Mouse (Mus musculus): ENCODE results near the gene Rabl6.

Gene Rabl6

GRCm38 (mm10) chr2:25545996-25546810 is 62.1 kb downstream of the Rabl6 start:
- DNase-seq (ENCODE audit: low spot score), result peak; percentile 11

GRCm38 (mm10) chr2:25541644-25542367 is 66.5 kb downstream of the Rabl6 start:
- DNase-seq (ENCODE audit: low spot score), result no peak

DNA sequence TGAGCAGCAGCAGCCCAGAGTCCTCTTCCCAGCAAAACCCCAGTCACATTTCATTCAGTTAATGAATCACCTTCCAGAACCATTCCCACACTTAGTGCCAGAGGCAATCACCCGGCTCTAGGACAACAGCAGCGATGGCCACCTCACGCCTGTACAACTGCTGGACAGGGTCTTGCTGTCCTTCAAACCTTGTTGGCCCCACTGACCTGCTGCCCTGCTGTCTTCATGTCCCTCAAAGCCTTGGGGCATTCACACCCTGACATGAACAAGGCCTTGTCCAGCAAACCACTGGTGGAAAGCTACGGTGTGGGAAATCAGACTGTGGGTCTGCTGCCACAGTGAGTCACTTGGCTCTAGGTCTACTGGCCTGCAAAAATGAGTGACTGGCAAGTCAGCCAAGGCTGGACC is 67.8 kb downstream of the Rabl6 start:
- DNase-seq (ENCODE audit: low spot score), result no peak

DNA sequence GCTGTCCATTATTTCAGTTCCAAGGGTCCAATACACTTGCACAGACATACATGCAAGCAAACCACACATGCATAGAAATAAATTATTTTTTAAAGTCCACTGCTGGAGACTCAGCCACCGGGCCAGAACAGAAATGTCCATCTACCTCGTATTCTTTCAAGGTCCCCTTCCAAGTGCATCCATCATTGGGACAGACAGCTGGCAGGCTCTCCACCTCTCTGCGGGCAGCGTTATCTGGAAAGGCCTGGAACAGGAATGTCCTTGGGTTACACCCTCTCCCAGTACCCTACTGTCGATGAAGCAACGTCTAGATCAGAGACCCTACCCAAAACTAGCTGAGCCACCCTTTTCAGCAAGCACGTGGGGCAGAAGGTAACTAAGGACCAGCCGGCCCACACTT is 71.8 kb downstream of the Rabl6 start:
- DNase-seq (ENCODE audit: low spot score), result no peak

- no peak for DNase-seq (ENCODE audit: low spot score)
These were observed 73.5 kb downstream of the Rabl6 start for GRCm38 (mm10) chr2:25534866-25535182.

- DNase-seq (ENCODE audit: low spot score), result peak; percentile 45
These were observed 74.0 kb downstream of the Rabl6 start for GRCm38 (mm10) chr2:25534178-25534865.

GRCm38 (mm10) chr2:25533707-25534106 is 74.6 kb downstream of the Rabl6 start:
- DNase-seq (ENCODE audit: low spot score), result no peak

All from spleen, adult 12 weeks (tissue).